Mouse (Mus musculus) kidney, adult 2 months (tissue): Measurements from ENCODE around the gene Cox7a2l. TPM values are rescaled to one million over a fixed set of nuclear protein-coding genes. Genes with fewer than 3 reads are reported as not detected.

Experiments used
- DNase-seq: peaks from one replicate; pipeline ENCODE4 v3.0.0; 2021
- H3K27ac ChIP-seq: fragments of 200-500 bp; 2 replicates; pipeline ENCODE4 v1.5.1; 2012; ENCODE audit warnings: low read depth, low read length, control low read depth, inconsistent platforms; ENCODE audit not compliant: insufficient read depth
- H3K27me3 ChIP-seq: fragments of 200-500 bp; replicated peaks from 2 replicates; pipeline ENCODE4 v1.6.1; 2012; ENCODE audit warnings: mild to moderate bottlenecking, moderate library complexity, low read length, inconsistent platforms; ENCODE audit not compliant: control insufficient read depth, insufficient read depth
- H3K36me3 ChIP-seq: fragments of 200-500 bp; 2 replicates; pipeline ENCODE4 v1.6.1; 2012; ENCODE audit warnings: mild to moderate bottlenecking, moderate library complexity, low read length, inconsistent platforms; ENCODE audit not compliant: control insufficient read depth, insufficient read depth
- H3K4me1 ChIP-seq: fragments of 200-500 bp; 2 replicates; pipeline ENCODE4 v1.6.1; 2011; ENCODE audit warnings: low read length; ENCODE audit not compliant: control insufficient read depth, insufficient read depth
- H3K4me3 ChIP-seq: fragments of 200-500 bp; 2 replicates; pipeline ENCODE4 v1.5.1; 2011; ENCODE audit warnings: mild to moderate bottlenecking, low read depth, low read length, control low read depth; ENCODE audit not compliant: insufficient read depth
- CTCF ChIP-seq: fragments of 200-500 bp; conservative IDR thresholded peaks from 2 replicates; pipeline ENCODE4 v1.5.1; 2011; ENCODE audit warnings: low read depth, mild to moderate bottlenecking, control low read depth, low read length, moderate library complexity, mixed read lengths; ENCODE audit not compliant: insufficient read depth, insufficient read length
- POLR2A ChIP-seq: fragments of 200-500 bp; IDR thresholded peaks from one replicate; pipeline ENCODE4 v1.6.1; 2011; ENCODE audit warnings: low read depth, low read length, control low read depth
- WGBS: fragments of 180-500 bp; shearing (Covaris S2); methylation state at CpG from one replicate; pipeline ENCODE4 v1.1.7; 2018; 5-methylcytosine and 5-hydroxymethylcytosine counted together
- polyA plus RNA-seq: library from polyadenylated mRNA; depleted of rRNA; stranded (reverse); fragments of >200 nt; gene quantifications from 2 replicates; pipeline ENCODE4 v1.2.3, GENCODE M21; 2012; rRNA removed

Cox7a2l gene
- polyA plus RNA-seq: 165 and 201 TPM in 2 replicates

- Histone ChIP-seq H3K4me3 (no peak within 1 kb of the TSS), H3K27me3 (no peaks in the 10 kb centered on the region), H3K36me3 (no peaks in the 10 kb centered on the region), H3K27ac (no peak within 1 kb of the TSS), H3K4me1 (peaks cover 7% of the 10 kb centered on the region; the same call in 1 of the 2 replicates)
- 85% methylated on average over 8 of the region's 8 CpGs for WGBS
- no peak for TF ChIP-seq POLR2A
- no peak for TF ChIP-seq CTCF
- DNase-seq: no peak
Measured at GRCm38 (mm10) chr17:83517280-83518015, at the start of gene Cox7a2l. TSS of gene Cox7a2l (minus strand) at chr17:83517330.

GRCm38 (mm10) chr17:83565506-83565905, 48.4 kb upstream of the Cox7a2l start:
- TF ChIP-seq POLR2A: no peak
- no peak for TF ChIP-seq CTCF
- Histone ChIP-seq H3K36me3 (no peaks in the 10 kb centered on the region), H3K4me1 (no peaks in the 10 kb centered on the region), H3K27ac (no peak overlapping the region), H3K4me3 (no peak overlapping the region), H3K27me3 (no peaks in the 10 kb centered on the region)
- WGBS: 85% methylated on average over 4 of the region's 4 CpGs
- no peak for DNase-seq

GRCm38 (mm10) chr17:83564119-83564820, 47.1 kb upstream of the Cox7a2l start:
- WGBS: 61% methylated on average over 12 of the region's 12 CpGs
- Histone ChIP-seq H3K27me3 (no peaks in the 10 kb centered on the region), H3K27ac (no peak overlapping the region), H3K36me3 (no peaks in the 10 kb centered on the region), H3K4me1 (no peaks in the 10 kb centered on the region), H3K4me3 (peak overlapping the region; percentile 22; the same call in 1 of the 2 replicates)
- TF ChIP-seq POLR2A: no peak
- DNase-seq: no peak

GRCm38 (mm10) chr17:83563703-83564111, 46.6 kb upstream of the Cox7a2l start:
- DNase-seq: peak; percentile 64
- 46% methylated on average over 10 of the region's 10 CpGs for WGBS
- Histone ChIP-seq H3K36me3 (no peaks in the 10 kb centered on the region), H3K27ac (no peak overlapping the region), H3K4me3 (peak overlapping the region; percentile 22), H3K27me3 (no peaks in the 10 kb centered on the region), H3K4me1 (no peaks in the 10 kb centered on the region)
- TF ChIP-seq POLR2A (no peak), CTCF (peak; percentile 64)

- Histone ChIP-seq H3K4me1 (no peaks in the 10 kb centered on the region), H3K36me3 (no peaks in the 10 kb centered on the region), H3K27me3 (no peaks in the 10 kb centered on the region), H3K27ac (no peak overlapping the region), H3K4me3 (no peak overlapping the region)
- DNase-seq: no peak
- TF ChIP-seq CTCF (no peak), POLR2A (no peak)
- WGBS: 96% methylated on average over 5 of the region's 5 CpGs
Measured at GRCm38 (mm10) chr17:83562153-83563010, 45.3 kb upstream of the Cox7a2l start.

- Histone ChIP-seq H3K27me3 (no peaks in the 10 kb centered on the region), H3K36me3 (no peaks in the 10 kb centered on the region), H3K4me1 (no peaks in the 10 kb centered on the region), H3K4me3 (no peak overlapping the region), H3K27ac (no peak overlapping the region)
- WGBS: 62% methylated on average over 8 of the region's 8 CpGs
- TF ChIP-seq CTCF (no peak), POLR2A (no peak)
- DNase-seq: no peak
Measured at GRCm38 (mm10) chr17:83559081-83559480, 42.0 kb upstream of the Cox7a2l start.

GRCm38 (mm10) chr17:83555836-83556235, 38.7 kb upstream of the Cox7a2l start:
- DNase-seq: no peak
- TF ChIP-seq CTCF (no peak), POLR2A (no peak)
- no peaks in the 10 kb centered on the region for H3K4me1 ChIP-seq
- H3K36me3 ChIP-seq: no peaks in the 10 kb centered on the region
- H3K4me3 ChIP-seq: no peak overlapping the region
- WGBS: 93% methylated on average over 11 of the region's 11 CpGs
- no peaks in the 10 kb centered on the region for H3K27me3 ChIP-seq
- no peak overlapping the region for H3K27ac ChIP-seq
